In genomic region chr19:28616487-28616886, GRCm38 (mm10) we compare ENCODE assay signal across 20 mouse cellular contexts.
"Had no signal": no experiment of that assay in that cellular context is flagged by ENCODE, and none has a peak within 500 bp of the region (broad histone marks: within the 10 kb centered on the region; RNA-seq: fewer than 3 reads in every experiment).

No protein-coding gene starts in this region.

- H3K4me3 ChIP-seq: heart, adult 2 months; heart, embryonic 13.5 days; heart, embryonic 15.5 days; hindbrain, embryonic 13.5 days; hindbrain, embryonic 15.5 days; limb, embryonic 13.5 days; limb, embryonic 15.5 days; liver, embryonic 12.5 days had no signal

- ATAC-seq: hindbrain, postnatal 0 days; intestine, embryonic 16.5 days; liver, embryonic 12.5 days had no signal

- H3K27ac ChIP-seq: heart, adult 2 months; heart, embryonic 13.5 days; heart, embryonic 15.5 days; hindbrain, embryonic 13.5 days; hindbrain, embryonic 15.5 days; hindbrain, postnatal 0 days; kidney, postnatal 0 days; limb, embryonic 13.5 days; limb, embryonic 15.5 days; liver, embryonic 12.5 days; liver, embryonic 14.5 days had no signal

- H3K36me3 ChIP-seq: heart, embryonic 13.5 days; heart, embryonic 15.5 days; hindbrain, embryonic 13.5 days; hindbrain, embryonic 15.5 days; limb, embryonic 13.5 days; limb, embryonic 15.5 days; liver, embryonic 12.5 days had no signal

- H3K9me3 ChIP-seq: heart, embryonic 13.5 days; heart, embryonic 15.5 days; hindbrain, embryonic 13.5 days; hindbrain, embryonic 15.5 days; limb, embryonic 13.5 days; limb, embryonic 15.5 days; liver, embryonic 12.5 days had no signal

- H3K27me3 ChIP-seq: heart, embryonic 13.5 days; heart, embryonic 15.5 days; hindbrain, embryonic 15.5 days; limb, embryonic 13.5 days; limb, embryonic 15.5 days; liver, embryonic 12.5 days had no signal

- DNase-seq: gastrocnemius, postnatal 14 days; gastrocnemius, postnatal 36 days; heart, adult 2 months; heart, postnatal 14 days; heart, postnatal 36 days; layer of hippocampus, adult 9-11 months; layer of hippocampus, postnatal 36 days; left cerebral cortex, postnatal 4 days had no signal

- H3K9ac ChIP-seq: heart, embryonic 13.5 days; heart, embryonic 15.5 days; hindbrain, embryonic 13.5 days; hindbrain, embryonic 15.5 days; limb, embryonic 13.5 days; limb, embryonic 15.5 days; liver, embryonic 12.5 days; liver, embryonic 14.5 days had no signal

- H3K4me1 ChIP-seq: heart, embryonic 13.5 days; heart, embryonic 15.5 days; hindbrain, embryonic 13.5 days; hindbrain, embryonic 15.5 days; liver, embryonic 12.5 days had no signal

- H3K4me2 ChIP-seq: heart, embryonic 11.5 days; heart, embryonic 13.5 days; heart, embryonic 15.5 days; hindbrain, embryonic 13.5 days; hindbrain, embryonic 15.5 days; limb, embryonic 13.5 days; limb, embryonic 15.5 days; liver, embryonic 12.5 days had no signal
